In the genomic region with DNA sequence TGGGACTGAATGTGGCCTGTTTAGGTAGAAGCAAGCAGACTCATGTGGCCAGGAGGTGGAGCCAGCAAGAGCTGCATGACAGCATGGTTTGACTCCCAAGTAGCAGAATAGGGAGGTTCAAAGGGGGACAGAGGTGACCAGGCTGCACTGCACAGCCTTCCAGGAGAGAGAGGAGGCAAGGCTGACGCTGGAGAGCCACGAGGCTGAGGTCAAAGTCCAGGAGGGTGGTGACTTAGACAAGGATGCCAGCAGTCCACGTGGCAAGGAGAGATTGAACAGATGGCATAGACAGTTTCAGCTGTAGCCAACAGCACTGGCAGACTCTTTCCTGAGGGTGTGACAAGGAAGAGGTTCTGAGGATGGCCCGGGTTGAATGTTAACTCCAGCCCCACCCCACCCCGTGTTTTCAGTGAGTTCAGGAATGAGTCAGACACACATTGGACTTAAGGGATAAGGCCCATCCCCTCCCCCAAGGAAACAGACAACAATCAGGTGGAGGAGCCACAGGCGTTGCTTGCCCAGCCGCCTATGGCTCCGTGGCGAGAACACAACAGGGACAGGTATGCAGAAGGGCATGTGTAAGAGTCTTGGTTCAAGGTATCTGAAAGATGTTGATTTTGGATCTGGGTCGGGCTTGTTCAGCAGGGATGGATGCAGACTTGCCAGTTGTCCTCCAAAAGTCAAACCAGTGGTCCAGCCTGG, we compare ENCODE assay signal across 10 mouse cellular contexts. TPM values are rescaled to one million over a fixed set of nuclear protein-coding genes. Genes with fewer than 3 reads are reported as not detected.
DNase-seq lines count a peak whose midpoint lies in the region; ATAC-seq and TF ChIP-seq lines count a peak whose summit lies in the region.
"Had no signal": no experiment of that assay in that cellular context is flagged by ENCODE, and none has a peak within 500 bp of the region (broad histone marks: within the 10 kb centered on the region; RNA-seq: fewer than 3 reads in every experiment).

No protein-coding gene starts in this region.

- H3K27ac ChIP-seq in midbrain, embryonic 13.5 days: no peak overlapping the region
- H3K27ac ChIP-seq in midbrain, embryonic 14.5 days (replicated peaks; ENCODE audit: low read depth, low read length): no peak overlapping the region
- peak overlapping the region; percentile 9; the same call in 1 of the 2 replicates for H3K27ac ChIP-seq in stomach, postnatal 0 days (replicated peaks)
- H3K27ac ChIP-seq: hindbrain, embryonic 14.5 days; limb, embryonic 12.5 days had no signal

- H3K4me2 ChIP-seq in midbrain, embryonic 13.5 days (replicated peaks): no peak overlapping the region
- H3K4me2 ChIP-seq in midbrain, embryonic 14.5 days (ENCODE audit: low read length): no peak overlapping the region
- H3K4me2 ChIP-seq in stomach, postnatal 0 days (replicated peaks; ENCODE audit: low read depth): no peak overlapping the region
- H3K4me2 ChIP-seq: hindbrain, embryonic 14.5 days; limb, embryonic 12.5 days had no signal

- 81% methylated on average over 10 of the region's 10 CpGs for WGBS in midbrain, embryonic 13.5 days
- WGBS in midbrain, embryonic 14.5 days: 81% methylated on average over 10 of the region's 10 CpGs
- WGBS in stomach, postnatal 0 days: 40% methylated on average over 10 of the region's 10 CpGs

- 0 out of 2 replicates have a peak, but pooled peaks have one; percentile 21 for ATAC-seq in midbrain, embryonic 13.5 days
- ATAC-seq in midbrain, embryonic 14.5 days (ENCODE audit: low FRiP score, low TSS enrichment): no peak
- peak; percentile 96 for ATAC-seq in stomach, postnatal 0 days (ENCODE audit: low FRiP score, low TSS enrichment)
- ATAC-seq in erythroid progenitor cell, adult 5-6 weeks (replicated peaks; ENCODE audit: low FRiP score, poor library complexity, severe bottlenecking): no peak

- TF ChIP-seq CTCF in stomach, postnatal 0 days (IDR thresholded peaks at IDR 0.05; ENCODE audit: low read depth): peak; percentile 61

- H3K4me1 ChIP-seq in midbrain, embryonic 13.5 days (replicated peaks): peaks cover 2% of the 10 kb centered on the region; the same call in 1 of the 2 replicates
- 0 out of 2 replicates have a peak, but pooled peaks cover 2% of the 10 kb centered on the region for H3K4me1 ChIP-seq in midbrain, embryonic 14.5 days (ENCODE audit: control insufficient read depth, insufficient read depth, low read length)
- no peaks in the 10 kb centered on the region for H3K4me1 ChIP-seq in stomach, postnatal 0 days (replicated peaks; ENCODE audit: control insufficient read depth, insufficient read depth)
- H3K4me1 ChIP-seq: limb, embryonic 12.5 days had no signal

- no peaks in the 10 kb centered on the region for H3K36me3 ChIP-seq in midbrain, embryonic 13.5 days
- no peaks in the 10 kb centered on the region for H3K36me3 ChIP-seq in midbrain, embryonic 14.5 days (ENCODE audit: control insufficient read depth, insufficient read depth, low read length)
- H3K36me3 ChIP-seq in stomach, postnatal 0 days (ENCODE audit: control insufficient read depth, insufficient read depth, low read length): no peaks in the 10 kb centered on the region
- H3K36me3 ChIP-seq: limb, embryonic 12.5 days had no signal

- TF ChIP-seq EP300 in stomach, postnatal 0 days (optimal IDR thresholded peaks at IDR 0.05): no peak

- H3K4me3 ChIP-seq in midbrain, embryonic 13.5 days (replicated peaks): no peak overlapping the region
- no peak overlapping the region for H3K4me3 ChIP-seq in midbrain, embryonic 14.5 days (replicated peaks; ENCODE audit: low read depth, low read length)
- no peak overlapping the region for H3K4me3 ChIP-seq in stomach, postnatal 0 days (ENCODE audit: low read depth, low read length)
- H3K4me3 ChIP-seq: erythroblast, embryonic 14.5 days; limb, embryonic 12.5 days had no signal

- no peak overlapping the region for H3K9ac ChIP-seq in midbrain, embryonic 13.5 days (replicated peaks)
- no peak overlapping the region for H3K9ac ChIP-seq in midbrain, embryonic 14.5 days (replicated peaks; ENCODE audit: low read length)
- no peak overlapping the region for H3K9ac ChIP-seq in stomach, postnatal 0 days (ENCODE audit: low read length)
- H3K9ac ChIP-seq: hindbrain, embryonic 14.5 days; limb, embryonic 12.5 days had no signal

- DNase-seq in midbrain, embryonic 14.5 days: no peak
- DNase-seq in cerebellum, adult 8-10 months: peak; percentile 63
- DNase-seq in kidney, adult 8-10 months: peak; percentile 92
- DNase-seq in stomach, postnatal 0 days (ENCODE audit: low spot score): peak; percentile 84
- DNase-seq in right cerebral cortex, postnatal 25 days: no peak

- H3K9me3 ChIP-seq in midbrain, embryonic 13.5 days: no peaks in the 10 kb centered on the region
- no peaks in the 10 kb centered on the region for H3K9me3 ChIP-seq in midbrain, embryonic 14.5 days (ENCODE audit: control insufficient read depth, low read length)
- no peaks in the 10 kb centered on the region for H3K9me3 ChIP-seq in stomach, postnatal 0 days (ENCODE audit: control insufficient read depth, low read length)
- H3K9me3 ChIP-seq: limb, embryonic 12.5 days had no signal

- H3K27me3 ChIP-seq in midbrain, embryonic 13.5 days: no peaks in the 10 kb centered on the region
- H3K27me3 ChIP-seq in midbrain, embryonic 14.5 days (ENCODE audit: control insufficient read depth, insufficient read depth, low read length): no peaks in the 10 kb centered on the region
- 0 out of 2 replicates have a peak, but pooled peaks cover 3% of the 10 kb centered on the region for H3K27me3 ChIP-seq in stomach, postnatal 0 days (ENCODE audit: control insufficient read depth, insufficient read depth, low read length)
- H3K27me3 ChIP-seq: limb, embryonic 12.5 days had no signal

RNA-seq across cellular contexts. Expression of a gene that starts 17.2 kb away (rescaled TPM):
- polyA plus RNA-seq in midbrain, embryonic 13.5 days (2015; fragmentation: Nextera tagmentation; extraction: Ambion mirVana): 3.2 and 3.8 TPM in 2 replicates
- polyA plus RNA-seq in midbrain, embryonic 14.5 days (2014; fragmentation: Nextera tagmentation; extraction: Ambion mirVana): 7.5 and 7.7 TPM in 2 replicates
- 10.0 and 11.3 TPM in 2 replicates for polyA plus RNA-seq in stomach, postnatal 0 days (2015; fragmentation: Nextera tagmentation; extraction: Ambion mirVana)
- not detected in 2 replicates for total RNA-seq in erythroid progenitor cell, adult 5-6 weeks (2015; ENCODE audit: low replicate concordance)
- total RNA-seq in erythroid progenitor cell, adult 5-6 weeks (2017; ENCODE audit: low replicate concordance): not detected in 2 replicates
- polyA plus RNA-seq: erythroblast, embryonic 14.5 days had no signal

Comparison
In these comparisons a context has a peak if more than half of its experiments do, and no peak if none do; other contexts are left out.
1. ATAC-seq: peak in midbrain, embryonic 13.5 days (single experiment) and stomach, postnatal 0 days (single experiment); none in midbrain, embryonic 14.5 days (single experiment) and erythroid progenitor cell, adult 5-6 weeks (single experiment).
2. DNase-seq: peak in cerebellum, adult 8-10 months (single experiment), kidney, adult 8-10 months (2 of 2) and stomach, postnatal 0 days (single experiment); none in midbrain, embryonic 14.5 days (single experiment) and right cerebral cortex, postnatal 25 days (single experiment).